In the genomic region with DNA sequence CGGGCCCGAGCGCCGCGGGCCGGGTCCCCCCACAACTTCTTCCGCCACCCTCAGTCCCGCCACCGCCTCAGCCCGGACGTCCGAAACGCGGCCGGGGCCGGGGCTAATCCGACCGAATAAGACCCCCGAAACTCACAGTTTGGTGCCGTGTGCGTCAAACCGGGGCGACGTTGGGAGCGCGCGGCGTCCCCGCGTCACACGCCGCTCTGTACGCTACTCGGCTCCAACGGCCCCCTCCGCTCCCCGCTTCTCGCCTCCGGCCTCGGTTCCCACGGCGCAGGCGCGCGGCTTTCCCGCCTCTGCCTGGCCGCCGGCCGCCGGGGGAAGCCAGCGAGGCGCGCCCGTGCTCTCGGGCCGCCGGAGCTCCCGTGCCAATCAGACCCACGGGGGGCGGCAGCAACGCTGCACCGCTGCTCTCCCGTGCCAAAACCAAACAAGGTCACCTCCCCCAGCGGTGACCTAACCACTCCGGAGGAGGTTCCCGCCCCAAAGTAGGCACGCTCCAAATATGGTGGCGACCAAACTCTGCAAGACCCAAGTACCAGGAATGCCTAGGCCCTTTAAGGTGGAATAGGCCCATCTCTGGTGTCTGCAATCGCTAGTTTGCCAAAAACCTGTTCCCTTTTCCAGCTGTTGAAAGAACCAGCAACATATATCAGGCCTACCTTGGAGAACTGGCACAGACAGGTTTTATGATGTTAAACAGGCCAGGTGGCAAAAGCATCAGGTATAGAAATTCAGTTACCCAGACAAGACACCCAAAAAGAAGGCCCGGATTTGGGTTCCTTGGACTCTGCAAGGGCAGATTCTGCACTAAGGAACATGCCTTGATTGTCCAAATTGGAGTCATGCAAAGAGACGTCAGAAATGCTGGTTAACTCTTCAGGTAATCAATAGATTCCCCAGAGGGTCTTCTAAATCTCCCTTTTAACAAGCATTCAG, we compare ENCODE assay signal across 8 mouse cellular contexts. TPM values are rescaled to one million over a fixed set of nuclear protein-coding genes. Genes with fewer than 3 reads are reported as not detected.
DNase-seq lines count a peak whose midpoint lies in the region; ATAC-seq lines count a peak whose summit lies in the region.

Gene Zfp644 (minus strand): TSS at position 892 of the 942 bp plus-strand sequence.

- H3K27ac ChIP-seq in forebrain, embryonic 10.5 days, result peak within 1 kb of the TSS; percentile 100
- H3K27ac ChIP-seq in heart, embryonic 15.5 days, result peak within 1 kb of the TSS; percentile 100
- peak within 1 kb of the TSS; percentile 96 for H3K27ac ChIP-seq in liver, embryonic 15.5 days (replicated peaks)
- peak within 1 kb of the TSS; percentile 98 for H3K27ac ChIP-seq in neural tube, embryonic 12.5 days

- WGBS in forebrain, embryonic 10.5 days, result 1% methylated on average over 71 of the region's 71 CpGs
- WGBS in heart, embryonic 15.5 days, result 2% methylated on average over 71 of the region's 71 CpGs
- WGBS in liver, embryonic 15.5 days (ENCODE audit: insufficient replicate concordance), result 2% methylated on average over 71 of the region's 71 CpGs
- WGBS in neural tube, embryonic 12.5 days, result 2% methylated on average over 71 of the region's 71 CpGs

- H3K4me3 ChIP-seq in forebrain, embryonic 10.5 days, result peak within 1 kb of the TSS; percentile 89
- peak within 1 kb of the TSS; percentile 96 for H3K4me3 ChIP-seq in heart, embryonic 15.5 days
- H3K4me3 ChIP-seq in liver, embryonic 15.5 days (replicated peaks), result peak within 1 kb of the TSS; percentile 98
- peak within 1 kb of the TSS; percentile 87 for H3K4me3 ChIP-seq in neural tube, embryonic 12.5 days

- H3K27me3 ChIP-seq in forebrain, embryonic 10.5 days (ENCODE audit: poor library complexity, severe bottlenecking), result no peaks in the 10 kb centered on the region
- H3K27me3 ChIP-seq in heart, embryonic 15.5 days, result no peaks in the 10 kb centered on the region
- H3K27me3 ChIP-seq in liver, embryonic 15.5 days, result no peaks in the 10 kb centered on the region
- H3K27me3 ChIP-seq in neural tube, embryonic 12.5 days (replicated peaks), result no peaks in the 10 kb centered on the region

- H3K36me3 ChIP-seq in forebrain, embryonic 10.5 days (replicated peaks), result peaks cover 23% of the 10 kb centered on the region
- H3K36me3 ChIP-seq in heart, embryonic 15.5 days, result no peaks in the 10 kb centered on the region
- peaks cover 13% of the 10 kb centered on the region for H3K36me3 ChIP-seq in liver, embryonic 15.5 days (replicated peaks)
- no peaks in the 10 kb centered on the region for H3K36me3 ChIP-seq in neural tube, embryonic 12.5 days

- peak; percentile 68 for DNase-seq in c-Kit-negative CD71-positive TER-119-positive erythroid progenitor cells, embryonic 14.5 days (ENCODE audit: low read depth, low spot score)
- peak; percentile 85 for DNase-seq in forebrain, embryonic 10.5 days (ENCODE audit: extremely low spot score, low spot score)
- DNase-seq in kidney, postnatal 36 days, result peak; percentile 86 to 91
- DNase-seq in telencephalon, adult 2 months (ENCODE audit: low read depth, low spot score), result peak; percentile 75

- H3K4me2 ChIP-seq in heart, embryonic 15.5 days, result peak within 1 kb of the TSS; percentile 65
- H3K4me2 ChIP-seq in liver, embryonic 15.5 days, result peak within 1 kb of the TSS; percentile 80
- peak within 1 kb of the TSS; percentile 70 for H3K4me2 ChIP-seq in neural tube, embryonic 12.5 days (replicated peaks)

- peak within 1 kb of the TSS; percentile 97 for H3K9ac ChIP-seq in heart, embryonic 15.5 days
- peak within 1 kb of the TSS; percentile 99 for H3K9ac ChIP-seq in liver, embryonic 15.5 days
- H3K9ac ChIP-seq in neural tube, embryonic 12.5 days, result peak within 1 kb of the TSS; percentile 97

- peak; percentile 82 for ATAC-seq in CD4-positive, CD25-positive, alpha-beta regulatory T cell, adult 4 months
- peak; percentile 93 for ATAC-seq in heart, embryonic 15.5 days (replicated peaks; ENCODE audit: insufficient number of reproducible peaks, insufficient read depth, low FRiP score, low read depth)
- ATAC-seq in liver, embryonic 15.5 days (ENCODE audit: insufficient read depth), result peak; percentile 89
- peak; percentile 96 for ATAC-seq in neural tube, embryonic 12.5 days (ENCODE audit: low FRiP score, low read depth)

- peaks cover 31% of the 10 kb centered on the region for H3K4me1 ChIP-seq in forebrain, embryonic 10.5 days
- H3K4me1 ChIP-seq in heart, embryonic 15.5 days (replicated peaks), result peaks cover 25% of the 10 kb centered on the region
- H3K4me1 ChIP-seq in liver, embryonic 15.5 days (replicated peaks), result peaks cover 42% of the 10 kb centered on the region
- H3K4me1 ChIP-seq in neural tube, embryonic 12.5 days, result peaks cover 17% of the 10 kb centered on the region

- H3K9me3 ChIP-seq in forebrain, embryonic 10.5 days, result no peaks in the 10 kb centered on the region
- no peaks in the 10 kb centered on the region for H3K9me3 ChIP-seq in heart, embryonic 15.5 days (replicated peaks)
- H3K9me3 ChIP-seq in liver, embryonic 15.5 days (replicated peaks), result no peaks in the 10 kb centered on the region
- no peaks in the 10 kb centered on the region for H3K9me3 ChIP-seq in neural tube, embryonic 12.5 days

RNA-seq across cellular contexts. Expression of gene Zfp644, which starts in this region (rescaled TPM):
- polyA plus RNA-seq in CD4-positive, CD25-positive, alpha-beta regulatory T cell, adult 4 months (2017; shearing (Covaris generic)), result 10 to 100 TPM; 36.7 to 52.0 TPM
- 62.0 and 65.9 TPM in 2 replicates for polyA plus RNA-seq in forebrain, embryonic 10.5 days (2016; fragmentation: Nextera tagmentation; extraction: Ambion mirVana)
- polyA plus RNA-seq in heart, embryonic 15.5 days (2015; fragmentation: Nextera tagmentation; extraction: Ambion mirVana), result 40.1 and 46.4 TPM in 2 replicates
- polyA plus RNA-seq in liver, embryonic 15.5 days (2015; fragmentation: Nextera tagmentation; extraction: Ambion mirVana), result 16.5 and 16.7 TPM in 2 replicates
- polyA plus RNA-seq in neural tube, embryonic 12.5 days (2016; fragmentation: Nextera tagmentation; extraction: Ambion mirVana), result 63.3 and 72.9 TPM in 2 replicates

Comparison
In these comparisons a context has a peak if more than half of its experiments do, and no peak if none do; other contexts are left out.
1. Peak in every context shown above with its lines: DNase-seq, ATAC-seq, H3K4me3 ChIP-seq and H3K27ac ChIP-seq.